Mouse (Mus musculus) ES-Bruce4 (cell line): ENCODE measurements at regions not wholly inside any gene's neighbourhood (a gene's known extent, or its start where the extent isn't known, plus 50 kb on each side); places are given as distances from the start of the nearest gene placed in this dataset.

Experiments used
- H3K27ac ChIP-seq: 2 replicates; pipeline ENCODE4 v1.5.1; 2012; ENCODE audit warnings: low read length, inconsistent platforms; ENCODE audit not compliant: insufficient read depth
- H3K27me3 ChIP-seq: 2 replicates; pipeline ENCODE4 v1.6.1; 2012; ENCODE audit warnings: mild to moderate bottlenecking, low read length, inconsistent platforms; ENCODE audit not compliant: control insufficient read depth, poor library complexity, insufficient read depth, severe bottlenecking
- H3K36me3 ChIP-seq: 2 replicates; pipeline ENCODE4 v1.6.1; 2012; ENCODE audit warnings: inconsistent platforms, mild to moderate bottlenecking, low read length, moderate library complexity; ENCODE audit not compliant: control insufficient read depth, poor library complexity, insufficient read depth, severe bottlenecking
- H3K4me1 ChIP-seq: one replicate; pipeline ENCODE4 v1.8.1; 2011; ENCODE audit warnings: low read length; ENCODE audit not compliant: control insufficient read depth, insufficient read depth
- H3K4me3 ChIP-seq: 2 replicates; pipeline ENCODE4 v1.5.1; 2011; ENCODE audit warnings: low read depth, mild to moderate bottlenecking, low read length
- H3K9ac ChIP-seq: 2 replicates; pipeline ENCODE4 v1.6.1; 2012; ENCODE audit warnings: low read depth, mild to moderate bottlenecking, inconsistent platforms; ENCODE audit not compliant: poor library complexity, severe bottlenecking
- H3K9me3 ChIP-seq: replicated peaks from 2 replicates; pipeline ENCODE4 v1.6.1; 2012; ENCODE audit warnings: mild to moderate bottlenecking, low read length, inconsistent platforms; ENCODE audit not compliant: control insufficient read depth, poor library complexity, insufficient read depth, severe bottlenecking
- CTCF ChIP-seq: IDR thresholded peaks from one replicate; pipeline ENCODE4 v1.8.1; 2011; ENCODE audit warnings: low read depth, low read length
- EP300 ChIP-seq: IDR thresholded peaks from 2 replicates; pipeline ENCODE4 v1.6.1; 2011; ENCODE audit warnings: low read depth, low read length; ENCODE audit not compliant: insufficient read depth
- POLR2A ChIP-seq: IDR thresholded peaks from one replicate; pipeline ENCODE4 v1.8.1; 2011; ENCODE audit warnings: low read length; ENCODE audit not compliant: insufficient read depth

DNA sequence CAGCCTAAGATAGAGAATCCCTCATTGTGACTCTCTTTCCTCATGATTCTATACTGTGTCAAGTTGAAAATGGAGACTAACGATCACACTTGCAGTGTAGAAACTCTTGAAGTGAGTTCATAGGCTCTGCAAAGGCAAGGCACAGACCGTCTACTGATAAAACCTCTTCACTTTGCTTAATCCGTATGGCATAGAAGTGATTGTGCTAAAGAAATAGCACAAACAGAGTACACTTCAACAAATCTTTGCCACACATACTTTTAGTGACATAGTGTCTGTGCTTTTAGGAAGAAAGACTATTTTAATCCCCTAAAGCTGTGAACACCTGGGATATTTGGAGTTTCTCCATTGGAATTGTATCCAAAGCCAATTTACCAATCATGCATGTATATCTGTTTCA lies 578.9 kb downstream of the Epm2a start:
- no peaks in the 10 kb centered on the region; the same call in 1 of the 2 replicates for H3K27me3 ChIP-seq
- H3K27ac ChIP-seq = no peak overlapping the region
- no peak overlapping the region for H3K4me3 ChIP-seq
- H3K4me1 ChIP-seq = no peaks in the 10 kb centered on the region
- H3K36me3 ChIP-seq = no peaks in the 10 kb centered on the region
- TF ChIP-seq CTCF = no peak
- no peak for TF ChIP-seq POLR2A
- TF ChIP-seq EP300 = no peak
- no peak overlapping the region for H3K9ac ChIP-seq
- no peaks in the 10 kb centered on the region for H3K9me3 ChIP-seq

DNA sequence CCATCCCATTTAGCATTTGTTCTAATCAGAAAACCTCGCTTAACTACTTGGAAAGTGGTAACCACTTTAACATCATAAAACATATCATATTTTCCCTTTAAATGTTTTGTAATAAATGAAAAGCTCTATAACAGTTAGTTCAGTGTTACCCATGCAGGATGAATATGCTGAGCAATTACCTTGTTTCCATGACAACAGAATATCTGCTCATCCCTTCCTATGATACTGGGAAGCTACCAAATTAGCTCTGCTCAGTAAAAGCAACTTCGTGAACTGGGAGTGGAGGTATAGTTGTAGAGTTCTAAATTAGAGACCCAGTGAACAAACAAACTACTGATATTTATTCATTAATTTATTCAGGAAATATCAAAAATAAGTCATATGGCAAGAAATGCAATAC lies 595.0 kb downstream of the Epm2a start:
- H3K27me3 ChIP-seq = no peaks in the 10 kb centered on the region
- H3K27ac ChIP-seq = no peak overlapping the region
- TF ChIP-seq POLR2A = no peak
- H3K36me3 ChIP-seq = no peaks in the 10 kb centered on the region
- no peaks in the 10 kb centered on the region for H3K4me1 ChIP-seq
- H3K9ac ChIP-seq = no peak overlapping the region
- H3K4me3 ChIP-seq = no peak overlapping the region
- no peaks in the 10 kb centered on the region for H3K9me3 ChIP-seq

GRCm38 (mm10) chr10:11942772-11943171 lies 599.6 kb downstream of the Epm2a start:
- H3K9me3 ChIP-seq = no peaks in the 10 kb centered on the region
- no peak overlapping the region for H3K9ac ChIP-seq
- no peaks in the 10 kb centered on the region for H3K36me3 ChIP-seq
- no peak overlapping the region for H3K4me3 ChIP-seq
- H3K27ac ChIP-seq = no peak overlapping the region
- no peaks in the 10 kb centered on the region for H3K27me3 ChIP-seq
- TF ChIP-seq CTCF (no peak), POLR2A (no peak), EP300 (no peak)
- H3K4me1 ChIP-seq = no peaks in the 10 kb centered on the region

DNA sequence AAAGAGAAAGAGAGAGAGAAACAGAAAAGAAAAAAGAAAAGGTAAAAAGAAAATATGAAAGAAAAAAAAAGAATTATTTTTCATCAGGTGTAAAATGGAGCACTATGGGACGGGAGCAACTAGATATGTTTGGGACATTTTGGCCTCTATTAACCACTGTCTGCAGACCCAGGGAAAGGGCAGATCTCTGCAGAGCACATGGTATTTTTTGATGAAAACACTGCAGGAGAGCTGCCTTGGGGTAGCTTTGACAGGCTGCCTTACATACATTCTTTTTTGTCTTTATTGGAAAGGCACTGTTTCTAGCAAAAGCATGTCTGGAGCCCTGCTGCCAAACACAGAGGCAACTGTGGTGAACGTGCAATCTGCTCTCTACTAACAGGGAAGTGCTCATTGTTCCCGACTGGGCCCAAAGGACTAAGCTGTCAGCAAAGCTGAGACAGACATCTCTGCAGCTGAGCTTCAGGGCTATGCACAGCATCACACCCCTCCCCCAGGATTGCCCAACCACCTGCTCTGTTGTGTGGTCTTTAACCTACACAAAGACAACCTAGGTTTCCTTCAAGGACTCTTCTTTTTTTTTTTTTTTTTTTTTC lies 617.2 kb downstream of the Epm2a start:
- Histone ChIP-seq H3K36me3 (no peaks in the 10 kb centered on the region), H3K4me3 (no peak overlapping the region), H3K27ac (no peak overlapping the region), H3K4me1 (no peaks in the 10 kb centered on the region), H3K27me3 (peaks cover 3% of the 10 kb centered on the region; the same call in 1 of the 2 replicates), H3K9ac (no peak overlapping the region), H3K9me3 (no peaks in the 10 kb centered on the region)
- TF ChIP-seq CTCF (no peak), EP300 (no peak), POLR2A (no peak)

- Histone ChIP-seq H3K27me3 (no peaks in the 10 kb centered on the region), H3K4me3 (no peak overlapping the region), H3K9me3 (no peaks in the 10 kb centered on the region), H3K9ac (no peak overlapping the region), H3K4me1 (no peaks in the 10 kb centered on the region), H3K36me3 (no peaks in the 10 kb centered on the region), H3K27ac (no peak overlapping the region)
- TF ChIP-seq CTCF = no peak
- TF ChIP-seq POLR2A = no peak
- TF ChIP-seq EP300 = no peak
Observed at GRCm38 (mm10) chr10:12004966-12005365, 661.8 kb downstream of the Epm2a start.

GRCm38 (mm10) chr10:12005889-12006288 lies 662.7 kb downstream of the Epm2a start:
- H3K9me3 ChIP-seq = no peaks in the 10 kb centered on the region
- H3K27ac ChIP-seq = no peak overlapping the region
- no peaks in the 10 kb centered on the region for H3K4me1 ChIP-seq
- H3K36me3 ChIP-seq = no peaks in the 10 kb centered on the region
- H3K27me3 ChIP-seq = no peaks in the 10 kb centered on the region
- H3K9ac ChIP-seq = no peak overlapping the region
- TF ChIP-seq CTCF (no peak), POLR2A (no peak), EP300 (no peak)
- H3K4me3 ChIP-seq = no peak overlapping the region
